Mouse (Mus musculus) forebrain, embryonic 16.5 days (tissue): ENCODE results near the gene Il12rb2. TPM values are rescaled to one million over a fixed set of nuclear protein-coding genes. Genes with fewer than 3 reads are reported as not detected.

Source experiments
- ATAC-seq: fragments of 200-750 bp; cut with Nextera tagmentation; 2 replicates; pipeline ENCODE4 v1.8.0; 2017; ENCODE audit warnings: mild to moderate bottlenecking, moderate library complexity
- H3K27ac ChIP-seq: fragments of 300-500 bp; sonication (generic); 2 replicates; pipeline ENCODE4 v1.5.1; 2014; ENCODE audit warnings: low read length, control low read depth
- H3K27me3 ChIP-seq: fragments of 300-500 bp; sonication (generic); replicated peaks from 2 replicates; pipeline ENCODE4 v1.6.1; 2014; ENCODE audit warnings: low read length; ENCODE audit not compliant: control insufficient read depth, insufficient read depth
- H3K36me3 ChIP-seq: fragments of 300-500 bp; sonication (generic); 2 replicates; pipeline ENCODE4 v1.6.1; 2014; ENCODE audit not compliant: control insufficient read depth, insufficient read depth
- H3K4me1 ChIP-seq: fragments of 300-500 bp; sonication (generic); replicated peaks from 2 replicates; pipeline ENCODE4 v1.6.1; 2014; ENCODE audit warnings: low read length; ENCODE audit not compliant: control insufficient read depth, insufficient read depth
- H3K4me2 ChIP-seq: fragments of 300-500 bp; sonication (generic); 2 replicates; pipeline ENCODE4 v1.6.1; 2014; ENCODE audit warnings: mild to moderate bottlenecking, low read length, control low read depth
- H3K4me3 ChIP-seq: fragments of 300-500 bp; sonication (generic); replicated peaks from 2 replicates; pipeline ENCODE4 v1.5.1; 2014; ENCODE audit warnings: mild to moderate bottlenecking, low read length, control low read depth
- H3K9ac ChIP-seq: fragments of 300-500 bp; sonication (generic); replicated peaks from 2 replicates; pipeline ENCODE4 v1.6.1; 2014; ENCODE audit warnings: low read depth, low read length, control low read depth
- H3K9me3 ChIP-seq: fragments of 300-500 bp; sonication (generic); 2 replicates; pipeline ENCODE4 v1.6.1; 2016; ENCODE audit warnings: low read length; ENCODE audit not compliant: control insufficient read depth
- WGBS: fragments of 180-500 bp; shearing (Covaris S2); extraction: QIAGEN DNeasy Blood & Tissue Kit; methylation state at CpG from one replicate; pipeline ENCODE4 v1.1.7; 2014; 5-methylcytosine and 5-hydroxymethylcytosine counted together
- polyA plus RNA-seq: library from polyadenylated mRNA; unstranded; fragments of >200 nt; fragmentation: Nextera tagmentation; extraction: Ambion mirVana; gene quantifications from 2 replicates; pipeline ENCODE4 v1.2.1, GENCODE M21; 2015

Gene Il12rb2
- polyA plus RNA-seq, 1 experiment from 2014 or later: not detected

DNA sequence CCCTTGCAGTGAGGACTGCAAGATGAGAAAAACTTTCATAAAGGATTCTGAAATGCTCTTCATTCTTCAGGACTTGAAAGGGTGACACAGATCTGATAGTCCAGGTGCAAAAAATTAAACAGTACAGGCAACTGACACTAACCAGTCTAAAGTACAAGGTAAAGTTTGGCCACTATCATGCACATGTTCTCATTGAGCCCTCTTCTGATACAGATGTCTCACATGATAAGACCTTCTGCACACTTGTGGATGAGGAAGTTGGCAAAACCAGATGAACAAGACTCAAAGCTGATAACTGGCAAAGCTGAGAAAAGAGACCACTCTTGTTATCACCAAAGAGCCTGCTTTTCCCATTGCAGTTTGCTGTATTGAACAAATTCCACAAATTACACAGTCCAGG is 38.0 kb downstream of the Il12rb2 start:
- Histone ChIP-seq H3K36me3 (no peaks in the 10 kb centered on the region), H3K9ac (no peak overlapping the region), H3K27me3 (no peaks in the 10 kb centered on the region), H3K27ac (no peak overlapping the region), H3K4me1 (no peaks in the 10 kb centered on the region), H3K9me3 (no peaks in the 10 kb centered on the region), H3K4me2 (no peak overlapping the region), H3K4me3 (no peak overlapping the region)
- ATAC-seq: no peak

DNA sequence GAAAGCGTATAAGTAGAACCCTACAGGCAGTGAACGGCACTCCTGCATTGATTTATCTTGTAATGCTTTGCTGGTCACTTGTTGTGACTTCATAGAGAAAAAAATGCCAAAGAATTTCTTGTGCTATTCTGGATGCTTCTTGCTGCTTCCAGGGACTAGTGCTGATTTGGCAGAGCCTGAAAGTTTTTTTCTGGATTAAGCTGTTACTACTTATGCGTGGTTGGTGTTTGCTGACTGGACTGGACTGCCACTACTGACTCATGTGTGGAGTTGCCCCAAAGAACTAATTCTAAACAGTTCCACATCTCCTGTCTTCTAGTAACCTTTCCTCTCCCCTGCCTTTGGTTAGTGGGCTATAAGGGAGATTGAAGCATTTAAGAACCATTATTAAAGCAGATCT is 52.2 kb downstream of the Il12rb2 start:
- WGBS: 87% methylated on average over 3 of the region's 3 CpGs
- Histone ChIP-seq H3K27ac (no peak overlapping the region), H3K9ac (no peak overlapping the region), H3K9me3 (no peaks in the 10 kb centered on the region), H3K27me3 (no peaks in the 10 kb centered on the region), H3K4me3 (no peak overlapping the region), H3K36me3 (no peaks in the 10 kb centered on the region), H3K4me2 (no peak overlapping the region), H3K4me1 (no peaks in the 10 kb centered on the region)
- no peak for ATAC-seq

DNA sequence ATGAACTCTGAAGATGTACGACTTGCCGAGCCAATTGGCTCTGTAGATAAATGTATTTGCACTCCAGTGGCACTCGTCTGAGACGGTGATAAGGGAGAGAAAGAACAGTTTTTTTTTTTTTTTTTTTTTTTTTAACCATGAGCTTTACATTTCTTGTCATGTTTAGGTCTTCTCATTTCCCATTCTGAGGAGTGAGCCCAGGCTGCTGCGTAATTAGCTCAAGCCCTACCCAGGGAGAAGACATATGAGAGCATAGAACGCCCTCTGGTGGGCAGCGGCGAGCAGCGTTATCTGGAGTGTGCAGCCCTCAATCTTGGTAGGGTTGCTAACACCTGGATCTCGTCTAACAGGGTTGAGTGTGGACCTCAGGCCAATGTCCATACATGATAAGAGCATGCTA is 57.5 kb downstream of the Il12rb2 start:
- peak; percentile 68 for ATAC-seq
- H3K9me3 ChIP-seq: no peaks in the 10 kb centered on the region

DNA sequence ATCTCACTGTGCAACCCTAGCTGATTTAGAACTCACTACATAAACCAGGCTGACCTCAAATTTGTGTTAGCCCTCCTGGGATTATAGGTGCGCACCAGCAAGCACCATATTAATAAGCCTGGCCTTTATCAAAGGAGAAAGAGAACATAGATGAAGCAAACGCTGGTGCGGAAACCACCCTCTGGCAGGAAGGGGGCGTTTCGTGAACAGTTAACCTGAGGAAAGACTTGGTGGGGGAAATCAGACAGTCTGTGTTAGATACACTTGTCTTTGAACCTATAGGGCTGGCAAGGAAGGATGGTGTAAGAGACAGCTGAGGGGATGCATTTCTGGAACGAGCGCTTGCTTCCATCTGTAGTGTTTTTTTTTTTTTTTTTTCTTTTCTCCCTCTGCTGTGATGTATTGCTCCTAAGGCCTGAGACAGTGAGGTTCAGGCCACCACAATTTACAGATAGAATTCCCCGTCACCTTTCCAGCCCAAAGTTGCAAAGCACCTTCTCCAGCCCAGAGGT is 58.1 kb downstream of the Il12rb2 start:
- 0 out of 2 replicates have a peak overlapping the region, but pooled peaks have one; percentile 3 for H3K27ac ChIP-seq
- peaks cover 8% of the 10 kb centered on the region for H3K4me1 ChIP-seq
- no peak overlapping the region for H3K4me2 ChIP-seq
- H3K9me3 ChIP-seq: no peaks in the 10 kb centered on the region
- H3K36me3 ChIP-seq: no peaks in the 10 kb centered on the region
- H3K9ac ChIP-seq: no peak overlapping the region
- WGBS: 77% methylated on average over 8 of the region's 8 CpGs
- H3K4me3 ChIP-seq: no peak overlapping the region
- no peaks in the 10 kb centered on the region for H3K27me3 ChIP-seq
- peak; percentile 78 for ATAC-seq

More for the DNA sequence above, 57.5 kb downstream of the Il12rb2 start:
- no peak overlapping the region for H3K4me2 ChIP-seq
- H3K9ac ChIP-seq: no peak overlapping the region
- 31% methylated on average over 10 of the region's 10 CpGs for WGBS
- H3K4me3 ChIP-seq: no peak overlapping the region
- peaks cover 8% of the 10 kb centered on the region for H3K4me1 ChIP-seq
- H3K27me3 ChIP-seq: no peaks in the 10 kb centered on the region
- 0 out of 2 replicates have a peak overlapping the region, but pooled peaks have one; percentile 3 for H3K27ac ChIP-seq
- no peaks in the 10 kb centered on the region for H3K36me3 ChIP-seq

GRCm38 (mm10) chr6:67317068-67317467 is 58.9 kb downstream of the Il12rb2 start:
- no peaks in the 10 kb centered on the region for H3K9me3 ChIP-seq
- peaks cover 8% of the 10 kb centered on the region for H3K4me1 ChIP-seq
- H3K36me3 ChIP-seq: no peaks in the 10 kb centered on the region
- H3K4me2 ChIP-seq: no peak overlapping the region
- ATAC-seq: 0 out of 2 replicates have a peak, but pooled peaks have one; percentile 11
- WGBS: 54% methylated on average over 5 of the region's 5 CpGs
- H3K4me3 ChIP-seq: no peak overlapping the region
- H3K9ac ChIP-seq: no peak overlapping the region
- no peaks in the 10 kb centered on the region for H3K27me3 ChIP-seq
- no peak overlapping the region for H3K27ac ChIP-seq

GRCm38 (mm10) chr6:67314697-67315096 is 61.3 kb downstream of the Il12rb2 start:
- no peaks in the 10 kb centered on the region for H3K27me3 ChIP-seq
- no peaks in the 10 kb centered on the region for H3K9me3 ChIP-seq
- no peak overlapping the region for H3K4me2 ChIP-seq
- no peak overlapping the region for H3K4me3 ChIP-seq
- 82% methylated on average over 1 of the region's 1 CpGs for WGBS
- H3K9ac ChIP-seq: no peak overlapping the region
- no peak overlapping the region for H3K27ac ChIP-seq
- H3K36me3 ChIP-seq: no peaks in the 10 kb centered on the region
- H3K4me1 ChIP-seq: peaks cover 8% of the 10 kb centered on the region
- ATAC-seq: no peak

DNA sequence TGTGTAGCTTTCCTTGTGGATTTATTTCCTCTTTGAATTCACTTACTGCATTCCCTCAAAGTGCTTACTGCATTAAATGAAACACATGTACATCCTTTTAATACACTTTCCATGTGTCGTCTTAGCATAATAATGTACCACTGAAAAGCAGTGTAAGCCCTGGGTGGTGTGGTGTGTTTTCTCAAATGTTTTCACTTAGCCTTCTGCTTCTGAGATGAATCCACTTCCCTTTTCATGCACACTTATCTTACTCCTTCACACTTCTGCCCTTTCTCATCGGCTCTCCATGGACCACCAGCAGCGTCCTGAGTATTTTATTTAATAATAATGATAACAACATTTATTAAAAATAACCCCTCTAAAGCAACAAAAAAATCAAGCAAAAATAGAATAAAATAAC is 66.2 kb downstream of the Il12rb2 start:
- Histone ChIP-seq H3K4me2 (no peak overlapping the region), H3K4me1 (no peaks in the 10 kb centered on the region), H3K9me3 (no peaks in the 10 kb centered on the region), H3K36me3 (no peaks in the 10 kb centered on the region), H3K27ac (no peak overlapping the region), H3K9ac (no peak overlapping the region), H3K27me3 (no peaks in the 10 kb centered on the region), H3K4me3 (no peak overlapping the region)
- no peak for ATAC-seq
- WGBS: 89% methylated on average over 3 of the region's 3 CpGs

DNA sequence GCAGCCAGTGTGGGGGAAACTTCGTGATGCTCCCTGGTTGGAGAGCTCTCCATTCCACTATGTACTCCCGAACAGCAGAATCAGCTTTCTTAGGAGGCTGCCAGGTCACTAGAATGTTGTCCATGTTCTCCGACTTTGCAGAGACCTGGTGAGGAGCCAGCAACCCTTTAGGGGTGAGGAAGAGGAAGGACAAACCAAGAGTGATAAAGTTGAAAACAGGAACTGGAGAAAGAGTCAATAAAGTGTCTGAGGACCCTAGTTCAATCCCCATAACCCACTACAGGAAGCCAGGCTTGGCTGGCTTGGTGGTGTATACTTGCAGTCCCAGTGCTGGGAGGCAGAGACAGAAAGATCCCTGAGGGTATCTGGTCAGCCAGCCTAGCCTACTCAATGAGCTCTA is 67.0 kb downstream of the Il12rb2 start:
- Histone ChIP-seq H3K4me3 (no peak overlapping the region), H3K27me3 (no peaks in the 10 kb centered on the region), H3K4me2 (no peak overlapping the region), H3K36me3 (no peaks in the 10 kb centered on the region), H3K4me1 (no peaks in the 10 kb centered on the region), H3K9ac (no peak overlapping the region), H3K27ac (no peak overlapping the region), H3K9me3 (no peaks in the 10 kb centered on the region)
- WGBS: 77% methylated on average over 3 of the region's 3 CpGs
- ATAC-seq: no peak

- Histone ChIP-seq H3K4me2 (no peak overlapping the region), H3K4me1 (peaks cover 5% of the 10 kb centered on the region; the same call in 1 of the 2 replicates), H3K27ac (no peak overlapping the region), H3K36me3 (no peaks in the 10 kb centered on the region), H3K27me3 (no peaks in the 10 kb centered on the region), H3K9ac (no peak overlapping the region), H3K4me3 (no peak overlapping the region), H3K9me3 (no peaks in the 10 kb centered on the region)
- ATAC-seq: no peak
- whole genome bisulfite sequencing: 90% methylated on average over 10 of the region's 10 CpGs
These were observed 72.8 kb downstream of the Il12rb2 start for GRCm38 (mm10) chr6:67303210-67303609.

DNA sequence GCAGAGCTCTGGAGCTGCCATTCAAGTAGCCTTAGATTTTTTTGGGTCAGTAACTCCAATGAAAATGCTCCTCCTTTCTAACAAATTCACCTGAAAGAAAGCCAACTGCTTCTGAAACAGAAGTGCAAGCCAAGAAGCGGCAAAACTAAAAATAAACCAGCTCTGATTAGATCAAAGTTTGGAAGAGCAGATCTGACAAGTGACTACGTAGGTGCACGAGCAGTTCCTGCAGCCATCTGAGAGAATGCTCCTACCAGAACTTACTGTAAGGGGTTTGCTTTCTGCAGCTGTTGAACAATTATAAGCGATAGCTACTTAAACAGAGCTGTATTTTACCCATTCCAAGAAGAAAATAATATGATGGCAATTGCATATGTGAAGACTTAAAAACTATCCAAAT is 73.5 kb downstream of the Il12rb2 start:
- Histone ChIP-seq H3K9me3 (no peaks in the 10 kb centered on the region), H3K36me3 (no peaks in the 10 kb centered on the region), H3K9ac (no peak overlapping the region), H3K4me1 (peaks cover 5% of the 10 kb centered on the region; the same call in 1 of the 2 replicates), H3K27ac (no peak overlapping the region), H3K4me2 (no peak overlapping the region), H3K27me3 (no peaks in the 10 kb centered on the region), H3K4me3 (no peak overlapping the region)
- no peak for ATAC-seq
- WGBS: 74% methylated on average over 4 of the region's 4 CpGs
